Mouse (Mus musculus): ENCODE measurements around the gene Fmnl3. TPM values are rescaled to one million over a fixed set of nuclear protein-coding genes. Genes with fewer than 3 reads are reported as not detected.

Gene Fmnl3
- polyA plus RNA-seq, 1 experiment = 15.3 TPM

DNA sequence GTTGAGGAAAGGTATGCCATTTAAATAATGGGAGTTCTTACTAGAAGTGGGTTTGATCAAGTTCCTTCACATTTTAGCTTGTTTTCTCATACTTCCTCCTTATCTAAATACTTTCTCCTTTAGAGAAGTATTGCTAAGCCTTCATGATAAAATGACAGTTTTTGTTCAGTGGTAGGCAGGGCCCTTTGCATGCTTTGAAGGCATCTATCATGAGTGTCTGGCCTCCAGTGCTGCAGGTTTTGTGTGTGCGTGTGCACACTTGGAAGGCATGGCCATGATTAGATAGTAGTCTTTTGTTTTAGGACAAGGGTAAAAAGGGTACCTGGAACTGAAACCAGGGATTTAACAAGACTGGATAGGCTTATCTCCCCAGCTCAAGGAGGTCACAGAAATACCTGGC lies 26.2 kb upstream of the Fmnl3 start:
- Histone ChIP-seq H3K4me1 (ENCODE audit: control insufficient read depth, insufficient read depth, low read length) (peaks cover 16% of the 10 kb centered on the region), H3K27ac (ENCODE audit: control insufficient read depth, insufficient read depth, low read depth, low read length) (peak overlapping the region; percentile 39), H3K36me3 (ENCODE audit: control insufficient read depth, insufficient read depth, low read length) (no peaks in the 10 kb centered on the region; the same call in 1 of the 2 replicates), H3K27me3 (ENCODE audit: control insufficient read depth, insufficient read depth, low read length) (no peaks in the 10 kb centered on the region), H3K4me3 (ENCODE audit: control insufficient read depth, low read depth, low read length) (peak overlapping the region; percentile 84)
- no peak for TF ChIP-seq CTCF (IDR thresholded peaks at IDR 0.05; ENCODE audit: control insufficient read depth, insufficient read depth, insufficient replicate concordance, low read depth, low read length)
- TF ChIP-seq POLR2A (IDR thresholded peaks at IDR 0.05; ENCODE audit: control insufficient read depth, low read depth, low read length) = no peak

DNA sequence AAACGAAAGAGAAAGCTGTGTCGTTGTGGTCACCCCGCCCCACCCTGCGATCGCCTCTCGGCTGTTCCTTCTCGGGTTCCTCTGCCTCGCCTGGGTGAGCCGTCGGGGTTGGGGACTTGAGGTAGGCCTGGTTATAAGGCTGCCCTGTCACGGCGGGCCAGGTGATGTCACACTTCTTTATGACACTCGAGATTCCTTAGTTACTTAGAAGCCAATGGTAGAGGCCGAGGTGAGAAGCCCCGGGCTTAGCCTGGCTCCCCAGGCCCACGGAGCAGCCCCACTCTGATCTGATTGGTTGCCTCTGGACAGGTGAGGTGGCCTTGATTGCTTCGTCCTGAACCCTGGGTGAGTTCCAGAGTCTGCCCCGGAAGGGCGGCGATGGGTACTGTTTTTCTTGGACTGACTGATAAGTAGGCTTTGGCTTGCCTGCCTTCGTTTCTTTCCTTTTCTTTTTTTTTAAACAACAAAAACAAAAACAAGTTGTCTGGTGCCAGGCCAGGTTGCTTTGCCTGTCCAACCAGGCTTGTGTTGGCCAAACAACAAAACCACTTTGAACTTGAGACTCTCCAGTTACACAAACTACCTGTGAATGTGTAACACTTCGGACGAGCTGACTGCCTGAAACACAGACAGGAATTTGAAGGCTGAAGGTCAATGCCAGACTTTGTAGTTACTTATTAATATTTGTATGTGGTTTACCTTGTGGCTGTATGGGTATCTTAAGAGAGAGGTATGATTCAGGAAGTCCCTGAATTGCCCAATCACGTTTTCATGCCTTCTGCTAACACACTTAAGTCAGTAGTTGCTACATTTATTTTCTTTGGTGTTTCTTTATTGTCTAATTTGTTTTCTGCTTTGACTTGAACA lies 23.3 kb upstream of the Fmnl3 start:
- no peaks in the 10 kb centered on the region for H3K27me3 ChIP-seq (ENCODE audit: control insufficient read depth, insufficient read depth, low read length)
- H3K4me1 ChIP-seq (ENCODE audit: control insufficient read depth, insufficient read depth, low read length) = peaks cover 9% of the 10 kb centered on the region
- H3K4me3 ChIP-seq (ENCODE audit: control insufficient read depth, low read depth, low read length) = peak overlapping the region; percentile 98
- TF ChIP-seq POLR2A (IDR thresholded peaks at IDR 0.05; ENCODE audit: control insufficient read depth, low read depth, low read length) (peak; percentile 3; the same call in 1 of the 2 replicates), CTCF (IDR thresholded peaks at IDR 0.05; ENCODE audit: control insufficient read depth, insufficient read depth, insufficient replicate concordance, low read depth, low read length) (no peak)
- H3K27ac ChIP-seq (ENCODE audit: control insufficient read depth, insufficient read depth, low read depth, low read length) = peak overlapping the region; percentile 99
- no peaks in the 10 kb centered on the region for H3K36me3 ChIP-seq (ENCODE audit: control insufficient read depth, insufficient read depth, low read length)

DNA sequence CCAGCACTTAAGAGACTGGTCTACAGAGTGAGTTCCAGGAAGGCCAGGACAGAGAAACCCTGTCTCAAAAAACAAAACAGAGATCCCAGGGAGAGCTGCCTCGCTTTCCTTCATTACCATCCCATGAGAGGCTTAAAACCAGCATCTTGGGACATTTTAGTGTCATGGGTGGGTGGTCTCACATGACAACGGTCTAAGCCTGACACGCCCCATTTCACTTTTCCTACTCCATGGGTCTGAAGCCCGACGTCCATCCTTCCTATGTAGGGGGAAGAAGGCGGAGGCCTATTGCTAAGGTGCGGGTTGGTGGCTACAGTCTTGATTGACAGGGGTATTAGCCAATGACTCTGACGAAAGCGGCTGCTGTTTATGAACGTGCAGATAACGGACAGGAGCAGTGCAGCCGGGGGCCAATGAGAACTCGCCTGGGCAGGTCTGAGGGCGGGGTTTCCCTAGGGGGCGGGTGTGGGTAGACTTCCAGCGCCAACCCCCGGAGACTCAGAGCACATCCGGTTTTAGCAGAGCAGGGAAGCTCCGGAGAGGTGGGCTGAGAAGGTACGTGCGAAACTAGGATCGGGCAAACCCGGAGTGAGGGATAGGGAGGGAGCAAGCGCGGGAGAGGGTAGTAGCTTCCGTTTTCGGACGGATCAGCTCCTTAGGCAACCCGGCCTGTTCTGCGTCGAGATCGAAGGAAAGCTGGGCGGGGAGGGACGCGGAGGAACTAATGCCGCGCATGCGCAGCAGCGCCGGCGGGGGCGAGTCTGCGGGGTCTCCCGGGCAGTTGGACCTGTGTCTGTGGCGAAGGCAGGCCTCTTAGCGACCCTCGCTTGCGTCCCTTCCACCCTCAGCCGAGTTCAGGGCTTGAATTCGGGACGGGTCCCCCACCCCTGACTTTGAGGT lies 22.5 kb upstream of the Fmnl3 start, which contains the start of gene Tmbim6:
Tmbim6 (plus strand) TSS at position 397 of the 900 bp plus-strand sequence.
- peak; percentile 89; the same call in 1 of the 2 replicates for TF ChIP-seq POLR2A (IDR thresholded peaks at IDR 0.05; ENCODE audit: control insufficient read depth, low read depth, low read length)
- no peak for TF ChIP-seq CTCF (IDR thresholded peaks at IDR 0.05; ENCODE audit: control insufficient read depth, insufficient read depth, insufficient replicate concordance, low read depth, low read length)
- H3K27ac ChIP-seq (ENCODE audit: control insufficient read depth, insufficient read depth, low read depth, low read length) = peak within 1 kb of the TSS; percentile 99
- H3K4me3 ChIP-seq (ENCODE audit: control insufficient read depth, low read depth, low read length) = peak within 1 kb of the TSS; percentile 98
- H3K27me3 ChIP-seq (ENCODE audit: control insufficient read depth, insufficient read depth, low read length) = no peaks in the 10 kb centered on the region
- peaks cover 6% of the 10 kb centered on the region for H3K4me1 ChIP-seq (ENCODE audit: control insufficient read depth, insufficient read depth, low read length)
- no peaks in the 10 kb centered on the region for H3K36me3 ChIP-seq (ENCODE audit: control insufficient read depth, insufficient read depth, low read length)

DNA sequence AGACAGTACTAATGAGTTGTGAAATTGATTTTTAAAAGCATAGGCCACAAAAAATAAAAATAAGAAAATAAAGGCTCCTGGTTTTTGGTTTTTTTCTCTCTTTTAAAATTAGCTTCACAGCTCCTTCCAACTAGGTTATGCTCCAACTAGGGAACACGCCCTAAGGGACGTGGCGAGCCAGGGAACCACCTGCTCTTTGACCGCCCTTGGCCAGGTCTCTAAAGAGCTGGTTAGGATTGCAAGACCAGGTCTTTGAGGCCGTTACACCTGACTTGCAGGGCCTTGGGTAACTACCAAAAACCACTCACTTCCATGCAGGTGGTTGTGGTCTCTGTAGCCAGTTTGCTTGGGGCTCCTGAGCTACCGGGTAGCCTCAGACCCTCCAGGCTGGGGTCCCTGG lies 21.7 kb upstream of the Fmnl3 start:
- Histone ChIP-seq H3K36me3 (ENCODE audit: control insufficient read depth, insufficient read depth, low read length) (no peaks in the 10 kb centered on the region), H3K4me3 (ENCODE audit: control insufficient read depth, low read depth, low read length) (peak overlapping the region; percentile 98), H3K27me3 (ENCODE audit: control insufficient read depth, insufficient read depth, low read length) (no peaks in the 10 kb centered on the region), H3K4me1 (ENCODE audit: control insufficient read depth, insufficient read depth, low read length) (peaks cover 6% of the 10 kb centered on the region), H3K27ac (ENCODE audit: control insufficient read depth, insufficient read depth, low read depth, low read length) (peak overlapping the region; percentile 72)
- 0 out of 2 replicates have a peak, but pooled peaks have one; percentile 5 for TF ChIP-seq POLR2A (IDR thresholded peaks at IDR 0.05; ENCODE audit: control insufficient read depth, low read depth, low read length)
- no peak for TF ChIP-seq CTCF (IDR thresholded peaks at IDR 0.05; ENCODE audit: control insufficient read depth, insufficient read depth, insufficient replicate concordance, low read depth, low read length)

DNA sequence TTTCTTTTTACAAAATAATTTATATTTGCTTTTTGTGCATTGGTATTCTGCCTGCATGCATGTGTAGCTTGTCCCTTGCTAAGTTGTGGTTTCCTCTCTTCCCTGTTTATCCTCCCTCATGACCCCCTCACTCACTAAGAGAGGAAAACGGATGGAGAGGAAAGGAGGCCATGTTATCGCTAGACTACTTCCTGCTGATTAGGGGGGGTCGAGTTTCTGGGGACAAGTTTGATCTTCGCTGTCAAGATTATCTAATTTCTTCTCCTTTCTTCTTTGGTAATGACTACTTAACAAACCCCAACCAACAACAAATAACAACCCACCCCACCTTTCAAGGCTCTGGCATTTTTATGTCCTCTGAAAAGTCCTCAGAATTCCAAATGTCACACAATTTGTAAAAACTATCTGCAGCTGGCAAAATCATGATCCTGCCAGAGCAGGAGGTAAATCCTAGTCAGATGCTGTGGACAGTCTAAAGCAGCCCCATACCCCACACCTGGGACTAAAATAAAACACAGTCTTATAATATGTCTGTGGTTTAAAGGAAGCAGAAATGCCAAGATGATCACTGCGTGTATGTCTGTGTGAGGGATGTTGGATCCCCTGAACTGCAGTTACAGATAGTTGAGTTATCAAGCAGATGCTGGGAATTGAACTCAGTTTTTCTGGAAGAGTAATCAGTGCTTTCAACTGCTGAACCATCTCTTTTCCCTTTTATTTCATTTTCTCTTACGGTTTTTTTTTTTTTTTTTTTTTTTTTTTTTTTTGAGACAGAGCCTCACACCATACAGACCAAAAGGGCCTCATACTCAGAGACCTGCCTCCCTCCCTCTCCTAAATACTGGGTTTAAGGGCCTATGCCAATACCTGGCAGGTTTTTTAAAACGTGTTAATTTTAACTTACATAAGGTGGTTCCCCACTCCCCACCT lies 20.5 kb upstream of the Fmnl3 start:
- H3K27ac ChIP-seq (ENCODE audit: control insufficient read depth, insufficient read depth, low read depth, low read length) = no peak overlapping the region
- TF ChIP-seq CTCF (IDR thresholded peaks at IDR 0.05; ENCODE audit: control insufficient read depth, insufficient read depth, insufficient replicate concordance, low read depth, low read length) (no peak), POLR2A (IDR thresholded peaks at IDR 0.05; ENCODE audit: control insufficient read depth, low read depth, low read length) (no peak)
- peaks cover 6% of the 10 kb centered on the region for H3K4me1 ChIP-seq (ENCODE audit: control insufficient read depth, insufficient read depth, low read length)
- H3K27me3 ChIP-seq (ENCODE audit: control insufficient read depth, insufficient read depth, low read length) = no peaks in the 10 kb centered on the region
- H3K4me3 ChIP-seq (ENCODE audit: control insufficient read depth, low read depth, low read length) = peak overlapping the region; percentile 98
- H3K36me3 ChIP-seq (ENCODE audit: control insufficient read depth, insufficient read depth, low read length) = no peaks in the 10 kb centered on the region

DNA sequence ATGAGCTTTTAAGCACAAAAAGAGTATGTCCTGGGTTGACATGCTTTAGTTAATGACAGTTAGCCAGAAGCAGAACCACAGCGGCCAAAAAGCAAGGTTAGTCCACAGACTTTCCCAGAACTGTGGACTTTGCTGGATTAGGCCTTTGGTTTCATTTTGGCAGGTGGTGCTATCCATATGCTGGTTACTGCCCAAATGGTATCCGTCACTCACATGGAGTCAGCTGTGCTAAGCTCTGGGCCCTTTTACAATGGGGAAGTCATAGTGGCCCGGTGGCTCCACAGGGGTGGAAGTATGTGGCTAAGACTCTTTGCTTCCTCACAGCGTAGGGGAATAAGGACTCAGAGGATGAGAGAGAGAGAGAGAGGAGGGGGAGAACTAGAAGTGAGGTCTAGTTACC lies 17.7 kb upstream of the Fmnl3 start:
- TF ChIP-seq POLR2A (IDR thresholded peaks at IDR 0.05; ENCODE audit: control insufficient read depth, low read depth, low read length) = no peak
- Histone ChIP-seq H3K4me1 (ENCODE audit: control insufficient read depth, insufficient read depth, low read length) (peaks cover 4% of the 10 kb centered on the region; the same call in 1 of the 2 replicates), H3K27ac (ENCODE audit: control insufficient read depth, insufficient read depth, low read depth, low read length) (no peak overlapping the region), H3K36me3 (ENCODE audit: control insufficient read depth, insufficient read depth, low read length) (no peaks in the 10 kb centered on the region), H3K4me3 (ENCODE audit: control insufficient read depth, low read depth, low read length) (no peak overlapping the region), H3K27me3 (ENCODE audit: control insufficient read depth, insufficient read depth, low read length) (no peaks in the 10 kb centered on the region)

All from testis, adult 2 months (tissue).